ENCODE assay signal across 20 mouse cellular contexts in the genomic region with DNA sequence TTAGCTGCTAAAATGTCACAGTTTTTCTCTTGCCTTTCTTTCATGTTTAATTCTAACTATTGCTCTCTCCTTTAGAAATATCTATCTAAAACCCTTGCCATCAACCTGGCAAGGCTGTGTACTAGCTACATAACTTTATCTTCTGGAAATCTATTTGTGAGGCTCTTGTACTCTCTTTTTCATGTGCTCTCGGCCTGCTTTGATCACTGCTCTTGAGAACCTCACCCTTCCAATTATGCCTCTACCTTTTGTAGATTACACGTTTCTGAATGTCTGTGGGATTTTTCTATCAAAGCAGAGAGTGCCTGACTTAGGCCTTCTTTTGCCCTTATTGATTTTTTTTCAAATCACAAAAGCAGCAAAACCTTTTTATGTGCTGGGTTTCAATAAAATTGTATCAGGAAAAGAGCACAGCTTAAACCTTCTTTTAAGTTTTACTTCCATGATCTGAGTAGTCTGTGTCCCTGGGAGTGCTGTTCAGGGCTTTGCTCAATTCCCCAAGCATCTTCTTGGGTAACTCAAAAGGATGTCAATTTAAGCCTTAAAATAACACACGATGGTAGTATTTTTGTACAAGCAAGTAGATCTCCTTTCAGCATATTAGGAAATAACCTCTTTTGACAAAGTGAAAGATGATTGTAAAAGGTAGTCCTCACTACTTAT.
DNase-seq lines count a peak whose midpoint lies in the region; ATAC-seq and TF ChIP-seq lines count a peak whose summit lies in the region.
"Had no signal": no experiment of that assay in that cellular context is flagged by ENCODE, and none has a peak within 500 bp of the region (broad histone marks: within the 10 kb centered on the region; RNA-seq: fewer than 3 reads in every experiment).

No protein-coding gene starts in this region.

- H3K36me3 ChIP-seq in midbrain, embryonic 11.5 days (ENCODE audit: control insufficient read depth, insufficient read depth, low read length): no peaks in the 10 kb centered on the region
- H3K36me3 ChIP-seq in midbrain, postnatal 0 days (ENCODE audit: insufficient read depth, low read length): no peaks in the 10 kb centered on the region
- no peaks in the 10 kb centered on the region for H3K36me3 ChIP-seq in midbrain, embryonic 15.5 days (replicated peaks)
- no peaks in the 10 kb centered on the region for H3K36me3 ChIP-seq in midbrain, embryonic 13.5 days
- no peaks in the 10 kb centered on the region for H3K36me3 ChIP-seq in midbrain, embryonic 16.5 days (ENCODE audit: control insufficient read depth, insufficient read depth, low read length)
- H3K36me3 ChIP-seq: embryonic facial prominence, embryonic 10.5 days; embryonic facial prominence, embryonic 12.5 days; forebrain, embryonic 15.5 days had no signal

- DNase-seq in midbrain, embryonic 11.5 days (ENCODE audit: low spot score, missing footprints): peak; percentile 51
- no peak for DNase-seq in midbrain, postnatal 0 days (ENCODE audit: low spot score)
- peak; percentile 70 for DNase-seq in brain, embryonic 14.5 days (ENCODE audit: low read depth)
- DNase-seq in left cerebral cortex, postnatal 25 days (ENCODE audit: low spot score in 2 of 2): no peak
- no peak for DNase-seq in left cerebral cortex, adult 11 months (ENCODE audit: low spot score)
- DNase-seq: adrenal gland, adult 2 months; adrenal gland, postnatal 10 days; adrenal gland, postnatal 25 days; cerebellum, adult 11-12 months; cerebellum, adult 2 months; cerebellum, adult 9-10 months; cerebellum, postnatal 10 days; cerebellum, postnatal 25 days; forebrain, postnatal 0 days had no signal

- 69% methylated on average over 3 of the region's 3 CpGs for WGBS in midbrain, embryonic 11.5 days
- WGBS in midbrain, postnatal 0 days: 50% methylated on average over 3 of the region's 3 CpGs
- WGBS in midbrain, embryonic 15.5 days: 47% methylated on average over 3 of the region's 3 CpGs
- 54% methylated on average over 3 of the region's 3 CpGs for WGBS in midbrain, embryonic 13.5 days
- WGBS in midbrain, embryonic 16.5 days: 44% methylated on average over 3 of the region's 3 CpGs

- no peak overlapping the region for H3K9ac ChIP-seq in midbrain, embryonic 11.5 days (ENCODE audit: low read length)
- H3K9ac ChIP-seq in midbrain, postnatal 0 days (replicated peaks; ENCODE audit: low read length, poor library complexity, severe bottlenecking): no peak overlapping the region
- H3K9ac ChIP-seq in midbrain, embryonic 15.5 days: no peak overlapping the region
- no peak overlapping the region for H3K9ac ChIP-seq in midbrain, embryonic 13.5 days (replicated peaks)
- H3K9ac ChIP-seq in midbrain, embryonic 16.5 days (ENCODE audit: low read depth, low read length): no peak overlapping the region
- H3K9ac ChIP-seq: embryonic facial prominence, embryonic 12.5 days; forebrain, embryonic 15.5 days; forebrain, postnatal 0 days had no signal

- no peaks in the 10 kb centered on the region for H3K27me3 ChIP-seq in midbrain, embryonic 11.5 days (ENCODE audit: control insufficient read depth, insufficient read depth, low read length)
- H3K27me3 ChIP-seq in midbrain, postnatal 0 days (ENCODE audit: insufficient read depth, low read length): no peaks in the 10 kb centered on the region
- H3K27me3 ChIP-seq in midbrain, embryonic 15.5 days (replicated peaks): no peaks in the 10 kb centered on the region
- no peaks in the 10 kb centered on the region for H3K27me3 ChIP-seq in midbrain, embryonic 13.5 days
- H3K27me3 ChIP-seq in midbrain, embryonic 16.5 days (ENCODE audit: control insufficient read depth, insufficient read depth, low read depth, low read length): no peaks in the 10 kb centered on the region
- H3K27me3 ChIP-seq: embryonic facial prominence, embryonic 12.5 days; forebrain, embryonic 15.5 days had no signal

- no peak for ATAC-seq in midbrain, embryonic 11.5 days (ENCODE audit: low FRiP score)
- no peak for ATAC-seq in midbrain, postnatal 0 days (ENCODE audit: low FRiP score)
- peak; percentile 80; the same call in 1 of the 2 replicates for ATAC-seq in midbrain, embryonic 15.5 days (replicated peaks)
- no peak for ATAC-seq in midbrain, embryonic 13.5 days
- ATAC-seq in midbrain, embryonic 16.5 days: peak; percentile 82
- ATAC-seq: forebrain, embryonic 15.5 days; forebrain, postnatal 0 days had no signal

- H3K4me2 ChIP-seq in midbrain, embryonic 11.5 days: no peak overlapping the region
- H3K4me2 ChIP-seq in midbrain, postnatal 0 days (ENCODE audit: low read depth, low read length, poor library complexity, severe bottlenecking): no peak overlapping the region
- H3K4me2 ChIP-seq in midbrain, embryonic 15.5 days: no peak overlapping the region
- no peak overlapping the region for H3K4me2 ChIP-seq in midbrain, embryonic 13.5 days (replicated peaks)
- no peak overlapping the region for H3K4me2 ChIP-seq in midbrain, embryonic 16.5 days (ENCODE audit: low read length)
- H3K4me2 ChIP-seq: embryonic facial prominence, embryonic 12.5 days; forebrain, embryonic 15.5 days had no signal

- H3K27ac ChIP-seq in midbrain, embryonic 11.5 days (ENCODE audit: low read depth, low read length): no peak overlapping the region
- no peak overlapping the region for H3K27ac ChIP-seq in midbrain, postnatal 0 days (ENCODE audit: low read depth, low read length)
- no peak overlapping the region for H3K27ac ChIP-seq in midbrain, embryonic 15.5 days
- no peak overlapping the region for H3K27ac ChIP-seq in midbrain, embryonic 13.5 days
- H3K27ac ChIP-seq in midbrain, embryonic 16.5 days (ENCODE audit: low read length): no peak overlapping the region
- H3K27ac ChIP-seq: embryonic facial prominence, embryonic 10.5 days; embryonic facial prominence, embryonic 12.5 days; forebrain, embryonic 15.5 days had no signal

- no peak for TF ChIP-seq CTCF in midbrain, postnatal 0 days (IDR thresholded peaks at IDR 0.05)
- TF ChIP-seq CTCF in brain, embryonic 14.5 days (IDR thresholded peaks at IDR 0.05; ENCODE audit: borderline replicate concordance, extremely low read depth, insufficient read depth, insufficient read length): no peak

- H3K4me1 ChIP-seq in midbrain, embryonic 11.5 days (ENCODE audit: control insufficient read depth, insufficient read depth, low read length): no peaks in the 10 kb centered on the region
- no peaks in the 10 kb centered on the region for H3K4me1 ChIP-seq in midbrain, postnatal 0 days (ENCODE audit: insufficient read depth, low read length)
- H3K4me1 ChIP-seq in midbrain, embryonic 15.5 days: no peaks in the 10 kb centered on the region
- no peaks in the 10 kb centered on the region for H3K4me1 ChIP-seq in midbrain, embryonic 13.5 days (replicated peaks)
- no peaks in the 10 kb centered on the region for H3K4me1 ChIP-seq in midbrain, embryonic 16.5 days (ENCODE audit: control insufficient read depth, insufficient read depth, low read length)
- H3K4me1 ChIP-seq: embryonic facial prominence, embryonic 10.5 days; embryonic facial prominence, embryonic 12.5 days; forebrain, embryonic 15.5 days had no signal

- intact Hi-C loops in left cerebral cortex, postnatal 25 days (cut with DNase I): no loop called here

- H3K4me3 ChIP-seq in midbrain, embryonic 11.5 days (ENCODE audit: low read depth, low read length): no peak overlapping the region
- H3K4me3 ChIP-seq in midbrain, postnatal 0 days (ENCODE audit: low read depth, low read length): no peak overlapping the region
- H3K4me3 ChIP-seq in midbrain, embryonic 15.5 days: no peak overlapping the region
- no peak overlapping the region for H3K4me3 ChIP-seq in midbrain, embryonic 13.5 days (replicated peaks)
- H3K4me3 ChIP-seq in midbrain, embryonic 16.5 days (ENCODE audit: low read depth, low read length): no peak overlapping the region
- H3K4me3 ChIP-seq: embryonic facial prominence, embryonic 10.5 days; embryonic facial prominence, embryonic 12.5 days; forebrain, embryonic 15.5 days had no signal

- no peak for TF ChIP-seq POLR2A in brain, embryonic 14.5 days (IDR thresholded peaks at IDR 0.05; ENCODE audit: borderline replicate concordance, extremely low read depth, insufficient read depth, insufficient read length, poor library complexity, severe bottlenecking)

- no peaks in the 10 kb centered on the region for H3K9me3 ChIP-seq in midbrain, embryonic 11.5 days (ENCODE audit: control insufficient read depth, low read length)
- H3K9me3 ChIP-seq in midbrain, postnatal 0 days (ENCODE audit: low read length): no peaks in the 10 kb centered on the region
- no peaks in the 10 kb centered on the region for H3K9me3 ChIP-seq in midbrain, embryonic 15.5 days
- no peaks in the 10 kb centered on the region for H3K9me3 ChIP-seq in midbrain, embryonic 13.5 days
- no peaks in the 10 kb centered on the region for H3K9me3 ChIP-seq in midbrain, embryonic 16.5 days (replicated peaks; ENCODE audit: control insufficient read depth, low read length, poor library complexity, severe bottlenecking)
- H3K9me3 ChIP-seq: embryonic facial prominence, embryonic 10.5 days; embryonic facial prominence, embryonic 12.5 days; forebrain, embryonic 15.5 days had no signal

Comparison
In these comparisons a context has a peak if more than half of its experiments do, and no peak if none do; other contexts are left out.
1. ATAC-seq: peak in midbrain, embryonic 15.5 days (single experiment) and midbrain, embryonic 16.5 days (single experiment); none in midbrain, embryonic 11.5 days (single experiment), midbrain, postnatal 0 days (single experiment) and midbrain, embryonic 13.5 days (single experiment).
2. DNase-seq: peak in midbrain, embryonic 11.5 days (single experiment) and brain, embryonic 14.5 days (single experiment); none in midbrain, postnatal 0 days (single experiment), left cerebral cortex, postnatal 25 days (0 of 2) and left cerebral cortex, adult 11 months (single experiment).